Mouse (Mus musculus): ENCODE data around the gene Samd8.

Gene Samd8

DNA sequence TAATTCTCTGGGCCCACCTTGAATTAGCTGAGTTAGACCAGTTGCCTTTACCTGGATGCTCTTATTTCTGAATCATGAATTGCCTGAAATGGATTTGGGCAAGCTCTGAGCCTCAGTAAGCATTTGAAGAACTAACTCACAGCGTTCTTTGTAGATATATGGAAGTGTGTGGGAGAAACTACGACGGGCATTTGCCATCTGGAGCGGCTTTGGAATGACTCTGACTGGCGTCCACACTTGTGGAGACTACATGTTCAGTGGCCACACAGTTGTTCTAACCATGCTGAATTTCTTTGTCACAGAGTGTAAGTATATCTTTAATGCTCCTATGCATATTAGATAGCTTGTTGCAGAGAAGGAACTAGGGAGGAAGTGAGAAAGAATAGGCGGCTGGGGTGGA is 41.9 kb downstream of the Samd8 start:
- no peak for DNase-seq (ENCODE audit: low spot score)

DNA sequence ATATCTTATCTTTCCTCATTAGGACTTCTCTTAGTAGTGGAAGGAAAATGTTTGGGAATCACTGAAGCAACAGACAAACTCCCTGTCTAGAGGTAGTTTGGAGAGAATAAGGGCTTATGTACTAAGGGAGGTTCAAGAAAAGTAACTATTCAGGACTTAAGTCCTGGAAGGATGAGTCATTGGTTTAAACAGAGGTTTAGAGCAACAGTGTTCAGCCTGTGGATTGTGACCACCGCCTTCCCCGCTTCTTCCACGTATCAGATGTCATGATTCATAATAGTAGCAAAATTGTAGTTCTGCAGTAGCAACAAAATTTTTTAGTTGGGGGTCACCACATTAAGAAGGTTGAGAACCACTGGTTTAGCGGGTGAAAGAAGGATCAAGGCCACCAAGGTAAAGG is 50.3 kb downstream of the Samd8 start:
- no peak for DNase-seq (ENCODE audit: low spot score)

DNA sequence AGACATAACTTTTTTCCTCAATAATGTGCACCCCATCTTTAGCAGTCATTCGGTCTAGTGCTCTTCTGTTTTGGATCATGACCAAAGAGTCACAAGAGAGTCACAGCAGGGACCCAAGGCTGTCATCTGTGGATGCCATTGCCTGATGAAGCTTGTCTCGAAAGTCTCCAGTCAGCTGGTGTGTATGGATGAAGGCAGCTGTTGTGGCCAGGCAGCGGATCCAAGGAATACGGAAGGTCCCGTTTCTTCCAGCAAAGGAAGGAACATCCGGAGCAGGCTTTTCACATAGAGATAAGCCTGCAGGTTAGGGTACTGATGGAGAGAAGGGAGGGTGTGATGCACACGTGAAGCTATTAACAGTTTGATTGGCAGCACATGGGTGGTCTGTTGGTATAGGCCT is 51.3 kb downstream of the Samd8 start:
- DNase-seq (ENCODE audit: low spot score), result no peak

DNA sequence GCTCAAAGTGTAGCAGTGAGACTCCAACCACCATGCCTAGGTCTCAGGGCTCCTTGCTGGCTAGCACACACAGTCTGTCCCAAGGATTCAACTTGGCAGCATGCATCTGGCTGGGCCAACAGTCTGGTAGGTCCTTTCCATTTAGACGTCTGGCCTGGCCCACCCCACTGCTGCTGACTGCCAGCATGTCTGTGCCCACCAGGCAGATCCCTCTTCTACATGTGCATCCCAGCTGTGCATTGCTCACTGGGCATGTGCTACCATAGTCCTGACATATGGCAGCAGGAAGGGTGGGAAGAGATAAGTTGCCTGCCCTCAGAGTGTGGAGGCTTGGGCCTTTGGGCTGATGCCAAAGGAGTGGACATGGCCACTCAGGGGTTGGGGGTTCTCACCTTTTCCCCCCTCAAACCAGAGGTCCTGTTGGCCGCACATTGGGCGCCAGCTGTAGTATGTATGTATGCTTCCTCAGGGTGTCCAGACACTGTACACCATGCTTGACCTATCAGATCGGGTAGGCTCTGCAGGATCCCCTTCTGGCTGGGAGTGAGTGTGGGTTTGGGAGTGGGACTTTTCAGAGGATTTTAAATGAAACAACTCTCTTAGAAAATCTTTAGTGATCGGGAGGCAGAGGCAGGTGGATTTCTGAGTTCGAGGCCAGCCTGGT is 52.3 kb downstream of the Samd8 start:
- no peak for DNase-seq (ENCODE audit: low spot score)

DNA sequence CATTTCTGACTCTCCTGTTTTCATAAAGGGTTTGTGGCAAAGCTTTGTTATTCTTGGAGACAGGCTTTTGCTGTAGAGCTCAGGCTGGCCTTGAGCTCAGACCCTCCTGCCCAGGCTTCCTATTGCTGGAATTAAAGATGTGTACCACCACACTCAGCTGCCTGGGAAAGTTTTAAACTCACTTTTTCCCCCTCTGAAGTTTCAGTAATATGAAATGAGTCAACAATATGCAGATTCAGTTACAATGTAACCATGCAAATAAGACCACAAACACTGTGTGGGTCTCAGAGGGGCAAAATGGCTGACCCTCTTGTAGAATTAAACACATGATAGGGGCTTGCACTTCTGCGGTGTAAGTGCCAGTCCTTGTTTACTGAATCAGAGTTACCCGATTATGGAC is 55.9 kb downstream of the Samd8 start:
- DNase-seq (ENCODE audit: low spot score), result no peak

DNA sequence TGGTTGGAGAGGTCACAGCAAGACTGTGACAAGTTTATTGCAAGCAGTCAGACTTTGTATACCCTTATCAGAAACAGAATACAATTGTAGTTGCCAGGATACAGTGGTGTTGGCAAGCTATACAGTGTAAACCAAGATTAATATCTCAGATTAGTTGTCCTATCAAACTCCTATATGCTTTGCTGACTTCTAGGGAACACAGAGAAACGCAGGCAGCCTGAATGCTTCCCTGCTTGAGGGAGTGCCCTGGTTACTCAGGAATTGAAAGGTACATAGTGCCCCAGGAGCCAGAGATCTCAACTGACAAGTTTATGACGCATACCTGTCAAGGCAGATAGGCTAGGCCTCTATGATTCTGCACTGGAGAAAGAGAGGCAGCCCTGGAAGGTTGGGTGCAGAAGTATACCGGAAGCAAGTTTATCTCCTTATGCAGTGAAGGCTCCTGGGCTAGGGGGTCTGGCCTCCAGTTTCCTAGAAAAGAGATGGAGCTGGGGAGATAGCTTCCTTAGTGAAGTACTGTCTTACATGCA is 56.4 kb downstream of the Samd8 start:
- DNase-seq (ENCODE audit: low spot score), result no peak

DNA sequence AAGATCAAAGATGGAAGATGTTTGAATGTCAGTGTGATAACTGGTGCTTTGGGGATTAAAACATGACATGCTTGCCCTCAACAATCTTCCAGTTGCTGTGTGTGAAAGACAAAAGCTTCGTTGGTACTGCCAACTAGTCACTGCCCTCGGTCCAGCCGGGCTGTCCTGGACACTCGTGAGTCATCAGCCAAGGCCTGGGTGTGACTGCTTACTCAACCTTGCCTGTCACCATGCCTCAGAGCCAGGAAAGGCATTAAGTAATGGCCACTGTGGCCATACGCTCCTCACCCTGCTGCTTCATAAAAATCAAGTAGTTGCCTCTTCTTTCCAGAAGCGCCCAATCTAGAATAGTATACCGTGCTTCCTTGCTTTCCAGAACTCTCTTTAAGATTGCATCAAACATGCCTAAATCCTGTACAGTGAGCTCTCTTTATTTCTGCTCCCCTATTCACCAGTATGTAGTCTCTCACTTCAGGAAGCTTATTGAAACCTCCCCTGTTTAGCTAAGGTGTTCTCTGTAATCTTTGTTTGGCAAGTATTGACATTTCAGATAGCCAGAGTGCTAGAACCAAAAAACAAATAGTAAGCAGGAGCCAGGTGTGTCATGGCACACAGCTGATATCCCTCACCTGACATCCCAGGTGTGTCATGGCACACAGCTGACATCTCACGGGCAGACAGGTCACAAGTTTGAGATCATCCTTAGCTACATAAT is 58.0 kb downstream of the Samd8 start:
- DNase-seq (ENCODE audit: low spot score), result no peak

DNA sequence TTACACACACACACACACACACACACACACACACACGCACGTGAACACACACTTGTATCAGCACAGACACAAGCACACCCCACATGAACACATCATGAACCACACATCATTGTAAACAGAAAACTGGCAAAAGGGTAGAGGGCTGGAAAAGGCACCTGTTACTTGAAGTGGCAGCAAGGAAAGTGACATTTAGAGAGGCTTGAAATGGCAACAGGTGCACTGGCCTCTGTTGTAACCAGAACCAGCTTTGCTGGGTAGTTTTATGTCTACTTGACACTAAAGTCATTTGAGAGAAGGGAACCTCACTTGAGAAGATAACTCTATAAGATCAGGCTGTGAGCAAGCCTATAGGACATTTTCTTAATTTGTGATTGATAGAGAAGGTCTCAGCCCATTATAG is 59.1 kb downstream of the Samd8 start:
- DNase-seq (ENCODE audit: low spot score), result no peak

DNA sequence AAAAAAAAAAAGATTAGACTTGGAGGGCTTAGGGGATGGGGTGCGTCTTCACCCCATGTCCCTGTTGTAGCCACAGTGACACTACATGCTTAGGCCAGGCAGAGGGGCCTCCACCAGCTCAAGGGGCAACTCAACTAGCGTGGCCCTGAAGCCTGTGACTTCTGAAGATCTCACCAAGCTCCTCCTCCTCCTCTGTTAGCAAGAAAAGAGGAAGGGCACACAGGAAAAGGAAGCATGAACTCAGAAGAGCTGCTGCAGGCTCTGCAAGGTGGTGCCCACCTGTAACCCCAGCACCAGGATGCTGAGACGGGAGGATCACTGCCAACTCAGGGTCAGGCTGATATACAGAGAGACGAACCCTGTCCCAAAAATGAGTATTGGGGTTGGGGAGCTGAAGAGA is 61.0 kb downstream of the Samd8 start:
- no peak for DNase-seq (ENCODE audit: low spot score)

DNA sequence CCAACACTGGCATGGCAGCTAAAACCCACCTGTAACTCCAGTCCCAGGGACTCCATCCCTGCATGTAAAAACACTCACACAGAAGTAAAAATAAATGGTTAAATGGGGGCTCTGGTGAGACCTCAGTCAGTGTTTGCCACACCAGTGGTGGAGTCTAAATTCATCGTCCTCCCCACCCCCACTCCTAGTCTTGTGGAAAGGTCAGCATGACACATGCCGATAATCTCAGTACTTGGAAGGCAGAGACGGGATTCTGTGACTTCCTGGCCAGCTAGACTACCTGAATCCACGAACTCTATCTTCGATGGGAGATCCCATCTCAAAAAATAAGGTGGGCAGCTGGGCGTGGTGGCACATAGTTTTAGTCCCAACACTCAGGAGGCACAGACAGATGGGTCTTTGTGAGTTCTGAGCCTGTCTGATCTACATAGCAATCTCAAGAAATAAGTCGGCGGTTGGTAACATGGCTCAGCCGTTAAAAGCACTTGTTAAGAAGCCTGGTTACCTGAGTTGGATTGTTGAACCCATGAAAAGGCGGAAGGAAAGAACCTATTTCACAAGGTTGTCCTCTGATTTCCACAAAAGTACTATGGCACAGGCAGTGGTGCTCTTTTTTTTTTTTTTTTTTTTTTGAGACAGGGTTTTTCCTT is 61.5 kb downstream of the Samd8 start:
- DNase-seq (ENCODE audit: low spot score), result no peak

DNA sequence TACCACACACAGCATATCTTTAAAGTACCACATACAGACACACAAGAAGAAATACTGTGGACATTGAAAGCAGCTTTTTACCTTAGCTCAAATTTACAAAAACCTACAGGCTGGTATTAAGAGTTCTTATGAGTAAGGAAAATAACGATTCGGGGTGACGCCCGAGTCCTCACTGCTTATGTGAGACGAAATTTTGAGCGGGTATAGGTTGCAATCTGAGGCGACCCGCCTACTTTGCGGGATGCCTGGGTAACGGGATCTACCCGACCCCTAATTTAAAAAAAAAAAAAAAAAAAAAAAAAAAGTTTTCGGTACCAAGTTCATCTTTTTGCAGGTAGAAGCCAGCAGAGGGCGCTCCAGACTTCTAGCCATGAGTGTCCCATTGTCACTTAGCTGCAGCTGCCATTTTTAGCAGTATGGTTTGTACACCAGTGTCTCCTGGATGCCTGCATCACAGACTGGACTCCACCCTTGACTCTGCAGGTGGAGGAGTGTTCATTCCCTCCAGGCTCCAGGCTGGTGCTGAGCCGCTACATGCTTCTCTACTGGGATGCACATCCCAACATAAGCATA is 62.3 kb downstream of the Samd8 start:
- peak; percentile 57 for DNase-seq (ENCODE audit: low spot score)

DNA sequence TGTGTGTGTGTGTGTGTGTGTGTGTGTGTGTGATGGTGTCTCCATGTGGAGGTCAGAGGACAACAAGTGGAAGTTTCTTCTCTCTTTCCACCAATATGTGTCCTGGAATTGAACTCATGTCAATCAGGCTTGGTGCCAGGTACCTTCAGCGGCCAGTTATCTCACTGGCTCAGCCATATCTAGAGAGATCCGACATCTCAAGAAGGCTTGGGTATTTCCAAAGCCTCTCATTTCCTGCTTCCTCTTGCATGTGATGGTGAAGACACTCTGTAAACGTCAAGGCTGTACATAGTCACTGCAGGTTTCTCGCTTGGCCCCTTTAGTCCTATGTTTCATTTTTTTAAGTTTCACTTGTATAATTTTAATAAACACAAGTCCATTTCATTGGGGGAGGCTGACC is 62.9 kb downstream of the Samd8 start:
- DNase-seq (ENCODE audit: low spot score), result no peak

DNA sequence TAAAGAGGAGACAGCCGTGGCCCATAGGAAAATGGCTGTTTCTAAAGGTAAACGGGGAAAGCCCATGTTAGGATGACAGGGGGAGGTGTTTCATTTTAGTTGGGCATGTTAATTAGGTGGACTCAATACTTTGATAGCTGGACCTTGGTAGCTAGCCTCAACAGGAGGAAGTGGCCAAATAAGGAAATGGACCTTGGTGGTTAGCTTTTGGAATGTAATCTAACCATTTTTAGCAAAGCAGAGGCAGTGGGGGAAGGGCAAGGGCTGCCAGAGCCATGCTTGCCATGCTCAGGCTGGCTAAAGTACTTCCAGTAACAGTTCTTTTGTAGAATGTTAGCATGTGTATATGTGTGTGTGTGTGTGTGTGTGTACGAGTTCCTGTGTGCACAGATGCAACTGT is 63.5 kb downstream of the Samd8 start:
- DNase-seq (ENCODE audit: low spot score), result peak; percentile 72

DNA sequence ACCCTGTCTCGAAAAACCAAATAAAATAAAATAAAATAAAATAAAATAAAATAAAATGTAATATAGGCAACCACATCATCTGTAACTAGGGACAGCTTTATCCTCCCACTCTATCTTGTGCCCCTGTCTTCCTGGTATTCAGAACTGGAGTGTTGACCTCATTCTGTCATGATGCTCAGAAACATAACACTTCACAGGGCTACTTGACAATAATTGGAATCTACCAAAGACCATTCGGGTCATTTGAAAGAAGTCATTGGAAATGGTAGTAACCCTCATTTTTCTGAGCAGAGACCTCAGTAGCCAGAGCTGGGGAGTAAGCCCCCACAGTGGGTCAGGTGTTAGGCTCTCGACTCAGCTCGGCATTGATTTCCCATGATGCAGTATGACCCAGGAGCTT is 64.3 kb downstream of the Samd8 start:
- DNase-seq (ENCODE audit: low spot score), result no peak

DNA sequence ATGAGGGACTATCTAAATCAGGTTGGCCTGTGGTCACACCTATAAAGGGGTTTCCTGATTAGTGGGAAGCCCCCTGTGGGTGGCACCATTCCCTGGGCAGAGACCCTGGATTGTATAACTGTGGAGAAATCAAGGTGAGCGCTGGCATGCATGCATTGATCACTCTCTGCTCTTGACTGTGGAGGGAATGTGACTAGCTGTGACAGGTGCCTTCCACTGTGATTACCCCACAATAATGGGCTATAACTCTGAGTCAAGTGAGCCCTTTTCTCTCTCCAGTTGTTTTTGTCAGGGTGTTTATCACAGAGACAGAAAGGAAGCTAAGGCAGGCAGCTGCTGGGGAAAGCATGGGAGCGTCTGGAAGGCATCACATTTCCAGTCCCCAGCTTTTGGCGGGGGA is 65.9 kb downstream of the Samd8 start:
- DNase-seq (ENCODE audit: low spot score), result no peak

DNA sequence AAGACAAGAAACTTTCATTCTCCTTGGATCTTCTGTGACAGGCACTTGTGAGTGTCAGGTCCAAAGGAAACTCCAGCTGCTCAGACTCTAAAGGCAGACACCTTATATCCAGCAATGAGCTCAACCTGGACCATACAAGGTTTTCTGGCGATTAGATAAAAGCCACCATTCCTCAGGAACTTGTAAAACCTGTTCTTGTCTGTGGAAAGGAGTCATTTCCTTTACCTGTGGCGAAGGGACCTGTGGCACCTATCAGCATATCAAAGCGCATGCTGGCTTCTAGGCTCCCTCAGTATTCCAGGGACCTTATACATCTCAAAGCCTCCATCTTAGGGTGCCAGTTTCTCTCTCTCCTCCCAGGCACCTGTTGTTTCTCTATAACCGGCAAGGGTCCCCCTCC is 67.1 kb downstream of the Samd8 start:
- DNase-seq (ENCODE audit: low spot score), result no peak

DNA sequence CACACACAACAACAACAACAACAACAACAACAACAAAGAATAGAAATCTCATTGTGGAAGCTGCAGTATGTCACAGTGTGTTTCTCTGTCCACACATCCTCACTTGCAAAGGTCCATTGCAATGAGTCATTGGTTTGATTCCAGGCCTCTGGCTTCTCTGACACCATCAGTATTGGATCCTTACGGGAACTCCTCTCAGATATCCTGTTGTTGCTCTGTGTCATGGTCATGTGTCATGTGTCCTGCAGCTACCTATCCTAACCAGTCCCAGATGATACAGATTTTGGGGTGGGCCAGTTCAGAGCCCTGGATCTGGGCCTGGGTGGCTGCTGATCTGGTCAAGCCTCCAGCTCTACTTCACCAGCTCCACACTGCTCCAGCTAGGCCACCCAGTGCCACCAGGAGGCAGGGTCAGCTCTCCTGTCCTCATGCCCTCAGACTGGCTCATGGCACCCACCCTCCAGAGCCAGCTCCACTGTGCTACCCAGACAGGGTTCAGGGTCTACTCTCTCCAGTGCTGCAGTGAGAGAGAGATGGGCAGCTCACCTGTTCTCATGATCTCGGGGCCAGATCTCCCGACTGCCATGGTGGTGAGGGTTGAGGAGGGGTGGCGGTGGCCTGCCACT is 70.7 kb downstream of the Samd8 start:
- no peak for DNase-seq (ENCODE audit: low spot score)

DNA sequence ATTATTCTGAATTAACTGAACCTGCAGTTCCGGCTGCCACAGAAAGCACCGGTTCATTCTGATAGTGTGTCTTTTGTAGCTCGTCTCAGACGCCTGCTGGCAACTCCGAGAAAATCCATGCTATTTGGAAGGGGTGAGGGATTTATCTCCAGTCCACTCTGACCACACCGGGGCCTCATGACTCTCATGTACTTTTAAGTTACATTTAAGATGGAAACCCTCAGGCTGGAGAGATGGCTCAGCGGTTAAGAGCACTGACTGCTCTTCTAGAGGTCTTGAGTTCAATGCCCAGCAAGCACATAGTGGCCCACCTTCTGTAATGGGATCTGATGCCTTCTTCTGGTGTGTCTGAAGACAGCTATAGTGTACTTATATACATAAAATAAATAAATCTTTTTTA is 72.0 kb downstream of the Samd8 start:
- no peak for DNase-seq (ENCODE audit: low spot score)

DNA sequence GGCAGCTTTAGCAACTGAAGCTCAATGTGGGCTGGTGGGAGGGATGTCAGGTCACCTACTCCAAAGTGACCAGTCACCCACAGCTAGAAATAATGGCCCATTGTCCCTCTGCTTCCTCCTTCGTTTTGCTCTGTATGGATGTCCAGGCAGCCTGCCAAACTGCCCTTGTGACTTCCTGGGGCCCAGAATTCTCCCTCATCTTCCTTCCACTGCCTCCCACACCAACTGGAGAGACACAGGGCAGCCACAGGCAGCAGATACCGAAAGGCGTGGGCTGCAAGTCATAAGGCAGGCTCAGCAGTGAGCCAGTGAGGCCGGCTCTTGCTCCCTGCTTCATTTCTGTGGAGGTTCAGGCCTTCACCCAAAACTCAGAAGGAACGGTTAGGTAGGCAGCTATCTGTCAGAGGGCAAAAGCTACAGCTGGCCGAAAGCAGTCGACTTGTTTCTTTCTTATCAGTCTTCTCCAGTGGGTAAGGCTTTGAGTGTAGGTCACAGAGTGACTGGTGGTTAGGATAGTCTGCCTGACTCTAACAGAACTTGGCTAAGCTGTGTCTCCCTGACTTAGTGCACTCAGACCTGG is 72.6 kb downstream of the Samd8 start:
- DNase-seq (ENCODE audit: low spot score), result peak; percentile 73

DNA sequence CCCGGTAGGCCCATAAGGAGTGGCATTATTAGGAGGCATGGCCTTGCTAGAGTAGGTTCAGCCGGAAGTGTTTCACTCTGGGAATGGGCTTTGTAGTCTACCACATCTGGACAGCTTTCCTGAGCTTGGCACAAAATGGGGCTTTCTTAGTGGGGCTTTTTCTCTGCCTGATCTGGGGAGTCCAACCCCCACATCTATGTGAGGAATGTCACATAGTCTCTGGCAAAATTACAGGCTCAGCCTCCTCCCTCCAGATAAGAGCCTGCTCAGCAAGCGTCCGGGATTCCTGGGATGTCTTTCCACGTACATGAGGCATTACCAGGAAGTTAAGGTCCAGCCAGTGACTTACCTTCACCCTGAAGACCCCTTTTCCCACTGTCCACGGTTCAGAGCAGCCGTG is 73.6 kb downstream of the Samd8 start:
- DNase-seq (ENCODE audit: low spot score), result no peak

DNA sequence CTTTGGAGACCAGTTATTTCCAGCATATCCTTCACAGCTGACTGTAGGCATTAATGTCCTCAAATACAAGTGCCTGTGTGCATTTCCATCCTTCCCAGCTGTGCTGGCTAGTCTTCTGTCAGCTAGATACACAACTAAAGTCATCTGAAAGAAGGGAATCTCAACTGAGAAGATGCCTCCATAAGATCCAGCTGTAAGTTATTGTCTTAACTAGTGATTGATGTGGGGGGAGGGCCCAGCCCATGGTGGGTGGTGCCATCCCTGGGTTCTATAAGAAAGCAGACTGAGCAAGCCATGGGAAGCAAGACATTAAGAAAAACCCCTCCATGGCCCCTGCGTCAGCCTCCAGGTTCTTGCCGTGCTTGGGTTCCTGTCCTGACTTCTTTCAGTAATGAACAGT is 74.6 kb downstream of the Samd8 start, which contains the start of gene Vdac2:
Vdac2 (plus strand) TSS at position 301 of the 400 bp plus-strand sequence.
- DNase-seq (ENCODE audit: low spot score), result no peak

Data from ovary, adult 18-20 months (tissue).